Mouse (Mus musculus) forebrain, embryonic 10.5 days (tissue): ENCODE results near the gene Pgrmc1. TPM values are rescaled to one million over a fixed set of nuclear protein-coding genes. Genes with fewer than 3 reads are reported as not detected.

Source experiments
- DNase-seq: peaks from one replicate; pipeline ENCODE4 v3.0.0-alpha.2; 2017; ENCODE audit warnings: low spot score; ENCODE audit errors: extremely low spot score
- H3K27ac ChIP-seq: fragments of 300-500 bp; sonication (generic); 2 replicates; pipeline ENCODE4 v1.5.1; 2016; ENCODE audit warnings: mild to moderate bottlenecking
- H3K27me3 ChIP-seq: fragments of 300-500 bp; sonication (generic); 2 replicates; pipeline ENCODE4 v1.6.1; 2016; ENCODE audit warnings: mild to moderate bottlenecking; ENCODE audit not compliant: poor library complexity, severe bottlenecking
- H3K36me3 ChIP-seq: fragments of 300-500 bp; sonication (generic); replicated peaks from 2 replicates; pipeline ENCODE4 v1.6.1; 2016; ENCODE audit warnings: mild to moderate bottlenecking, moderate library complexity
- H3K4me1 ChIP-seq: fragments of 300-500 bp; sonication (generic); 2 replicates; pipeline ENCODE4 v1.6.1; 2016
- H3K4me3 ChIP-seq: fragments of 300-500 bp; sonication (generic); 2 replicates; pipeline ENCODE4 v1.5.1; 2016; ENCODE audit warnings: mild to moderate bottlenecking, moderate library complexity
- H3K9me3 ChIP-seq: fragments of 300-500 bp; sonication (generic); 2 replicates; pipeline ENCODE4 v1.6.1; 2016; ENCODE audit warnings: mild to moderate bottlenecking, moderate library complexity
- WGBS: fragments of 180-500 bp; shearing (Covaris S2); methylation state at CpG from one replicate; pipeline ENCODE4 v1.1.7; 2016; 5-methylcytosine and 5-hydroxymethylcytosine counted together
- polyA plus RNA-seq: library from polyadenylated mRNA; unstranded; fragments of >200 nt; fragmentation: Nextera tagmentation; extraction: Ambion mirVana; gene quantifications from 2 replicates; pipeline ENCODE4 v1.2.1, GENCODE M21; 2016

Gene Pgrmc1
- polyA plus RNA-seq, 1 experiment from 2014 or later = 358 TPM

GRCm38 (mm10) chrX:36640046-36640445 lies 42.0 kb downstream of the Pgrmc1 start:
- 88% methylated on average over 6 of the region's 6 CpGs for WGBS
- H3K27ac ChIP-seq = no peak overlapping the region
- 0 out of 2 replicates have a peak, but pooled peaks cover 5% of the 10 kb centered on the region for H3K9me3 ChIP-seq
- H3K4me1 ChIP-seq = peaks cover 6% of the 10 kb centered on the region
- no peak for DNase-seq
- H3K4me3 ChIP-seq = no peak overlapping the region
- no peaks in the 10 kb centered on the region for H3K36me3 ChIP-seq
- H3K27me3 ChIP-seq = no peaks in the 10 kb centered on the region

GRCm38 (mm10) chrX:36644657-36645551 lies 46.9 kb downstream of the Pgrmc1 start, which contains the start of gene Akap17b:
Gene Akap17b, minus strand, starts transcription at chrX:36645395.
- Histone ChIP-seq H3K36me3 (no peaks in the 10 kb centered on the region), H3K4me1 (peaks cover 6% of the 10 kb centered on the region), H3K4me3 (peak within 1 kb of the TSS; percentile 70), H3K9me3 (0 out of 2 replicates have a peak, but pooled peaks cover 5% of the 10 kb centered on the region), H3K27me3 (no peaks in the 10 kb centered on the region), H3K27ac (peak within 1 kb of the TSS; percentile 86)
- peak; percentile 83 for DNase-seq
- WGBS = 25% methylated on average over 46 of the region's 60 CpGs

Other genes with a start within 250 kb of the Pgrmc1 start
- not detected in 2 replicates for gene Gm6268, start 196.9 kb upstream of the Pgrmc1 start, polyA plus RNA-seq
- not detected in 2 replicates for gene Gm14569, start 106.4 kb upstream of the Pgrmc1 start, polyA plus RNA-seq
- 2.6 and 3.0 TPM in 2 replicates for gene Akap17b, start 47.2 kb downstream of the Pgrmc1 start, polyA plus RNA-seq
- gene Slc25a43, start 145.5 kb downstream of the Pgrmc1 start, polyA plus RNA-seq = 1.1 and 1.8 TPM in 2 replicates
- 867 and 903 TPM in 2 replicates for gene Slc25a5, start 197.4 kb downstream of the Pgrmc1 start, polyA plus RNA-seq